Mouse (Mus musculus): ENCODE measurements around the gene Slc9a3r1.

DNA sequence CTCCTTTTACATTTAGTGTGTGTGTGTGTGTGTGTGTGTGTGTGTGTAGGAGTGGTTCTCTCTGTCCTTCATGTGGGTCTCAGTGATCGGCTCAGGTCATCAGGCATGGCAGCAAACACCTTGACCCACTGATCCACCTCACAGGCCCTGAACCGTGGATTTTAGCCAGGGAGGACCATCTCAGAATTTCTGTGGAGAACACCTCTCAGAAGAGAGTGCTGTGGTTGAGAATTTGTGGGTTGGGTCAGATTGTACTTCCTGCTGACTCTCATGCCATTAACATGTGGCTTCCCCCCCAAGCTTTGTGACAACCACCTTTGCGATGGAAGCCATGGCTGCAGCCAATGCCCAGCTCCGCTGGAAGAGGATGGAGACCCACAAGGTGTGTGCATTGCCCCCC lies 37.4 kb downstream of the Slc9a3r1 start:
- TF ChIP-seq CEBPB (IDR thresholded peaks at IDR 0.05; ENCODE audit: insufficient read depth, poor library complexity, severe bottlenecking) (no peak), POLR2A (IDR thresholded peaks at IDR 0.05; ENCODE audit: insufficient read length, low read depth) (no peak), MAX (IDR thresholded peaks at IDR 0.05; ENCODE audit: low read depth) (no peak), MYOG (IDR thresholded peaks at IDR 0.05; ENCODE audit: control insufficient read depth in 1 of 3, insufficient read depth in 1 of 3, insufficient read length in 2 of 3, low read depth in 2 of 3) (no peak)
